Mouse (Mus musculus) adrenal gland, adult 2 months (tissue): Measurements from ENCODE around the gene Shld2. TPM values are rescaled to one million over a fixed set of nuclear protein-coding genes. Genes with fewer than 3 reads are reported as not detected.
"Not testable (repeated sequence)": the region's sequence is repeated elsewhere in the genome, so short reads cannot be mapped to it uniquely, and the experiment has no call there.

Experiments used
- DNase-seq: peaks from one replicate; pipeline ENCODE4 v3.0.0; 2021
- polyA plus RNA-seq: library from polyadenylated mRNA; depleted of rRNA; stranded (reverse); fragments of >200 nt; gene quantifications from 2 replicates; pipeline ENCODE4 v1.2.3, GENCODE M21; 2012
- total RNA-seq, 2 experiments: library from RNA; stranded (reverse); gene quantifications; 2 replicates each; pipeline ENCODE4 v1.2.3; 2021

The Shld2 gene
- total and polyA plus RNA-seq, 3 experiments: 1.4 to 9.2 (median 7.6) TPM

DNA sequence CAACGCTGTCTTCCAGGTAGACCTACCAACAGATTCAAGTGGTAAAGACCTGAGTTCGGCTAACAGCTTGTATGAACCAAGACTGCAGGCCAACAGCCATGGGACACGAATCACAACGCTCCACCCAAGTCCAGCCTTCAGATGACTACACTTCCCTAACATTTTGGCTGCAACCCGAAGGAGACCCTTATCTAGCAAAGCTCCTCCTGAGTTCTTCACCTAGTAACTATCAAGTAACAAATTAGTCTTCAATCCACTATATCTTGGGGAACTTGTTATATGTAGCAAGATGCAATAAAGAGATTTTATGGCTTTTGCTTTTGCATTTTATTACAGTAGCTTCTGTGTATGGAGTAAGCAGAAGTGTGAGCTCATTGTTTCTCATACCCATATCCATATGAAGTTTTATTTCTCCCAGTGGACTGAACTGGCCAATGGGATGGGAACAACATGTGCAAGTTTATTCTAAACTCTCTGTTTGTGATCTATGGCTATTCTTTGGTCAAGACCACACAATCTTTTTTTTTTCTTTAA is 28.5 kb downstream of the Shld2 start:
- no peak for DNase-seq

DNA sequence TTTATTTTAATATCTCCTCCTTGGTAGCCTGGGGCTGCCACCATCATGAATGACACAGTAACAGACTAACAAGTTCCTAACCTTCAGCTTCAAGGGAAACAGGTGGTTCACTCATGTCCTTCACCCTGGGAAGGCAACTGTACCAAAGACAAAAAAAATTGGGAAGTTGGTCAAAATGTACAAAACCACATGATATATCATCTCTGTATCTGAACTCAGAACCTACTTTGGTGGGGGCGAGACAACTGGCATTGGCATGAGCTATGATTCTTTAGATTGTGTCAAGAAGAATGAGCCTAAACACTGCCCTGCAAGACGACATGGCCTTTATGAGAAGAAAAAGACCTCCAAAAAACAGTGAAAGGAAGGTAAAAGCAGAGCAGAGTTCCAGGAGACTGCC is 29.5 kb downstream of the Shld2 start:
- no peak for DNase-seq

DNA sequence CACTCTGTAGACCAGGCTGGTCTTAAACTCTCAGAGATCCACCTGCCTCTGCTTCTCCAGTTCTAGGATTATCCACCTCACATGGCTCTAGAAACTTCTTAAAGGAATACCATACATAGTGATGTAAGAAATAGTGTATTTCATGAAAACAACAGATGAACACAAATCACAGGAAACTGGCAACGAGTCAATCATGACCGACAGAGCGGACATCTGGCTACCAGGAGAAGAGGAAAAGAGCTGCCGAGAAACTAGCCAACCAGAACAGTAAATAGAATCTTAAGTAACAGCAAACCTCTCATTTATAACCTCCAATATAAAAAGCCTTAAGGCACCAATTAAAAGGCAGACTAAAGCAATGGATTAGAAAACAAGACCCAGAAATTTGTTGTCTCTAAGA is 30.6 kb downstream of the Shld2 start:
- DNase-seq: no peak

DNA sequence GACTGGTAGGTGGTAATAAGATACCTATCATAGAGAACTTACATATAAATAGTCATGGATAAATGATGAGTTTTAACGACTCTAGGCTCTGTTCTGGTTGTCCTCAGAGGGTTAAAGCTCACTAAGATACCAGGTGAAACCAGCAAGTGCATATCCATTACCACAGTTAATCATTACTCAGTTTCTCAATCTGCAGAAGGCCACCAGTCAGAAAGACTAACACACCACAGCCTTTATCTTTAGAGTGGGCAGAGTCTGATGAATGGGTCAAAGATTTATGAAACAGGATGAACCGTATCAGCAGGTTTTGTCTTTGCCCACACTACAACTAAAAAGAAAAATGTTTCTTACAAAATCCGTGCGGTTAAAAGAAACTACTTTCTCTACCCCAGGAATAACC is 35.1 kb downstream of the Shld2 start:
- DNase-seq: no peak

DNA sequence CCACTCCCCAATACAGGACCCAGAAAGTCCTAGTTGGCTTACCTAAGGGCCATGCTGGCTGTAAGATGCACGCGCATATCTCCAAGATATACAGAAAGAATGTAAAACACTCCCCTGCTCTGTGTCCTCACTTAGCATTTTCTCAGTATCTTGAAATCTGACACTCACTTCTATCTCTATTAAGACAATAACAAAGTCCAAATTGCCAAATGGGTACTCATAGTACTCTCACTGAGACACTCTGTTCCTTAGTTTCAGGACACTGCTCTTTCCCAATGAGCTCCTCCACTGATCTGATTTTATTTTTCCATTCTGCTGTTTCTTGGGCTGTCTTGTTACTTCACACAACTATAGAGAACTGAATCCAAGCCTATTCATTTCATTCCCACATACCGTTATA is 36.2 kb downstream of the Shld2 start:
- no peak for DNase-seq

DNA sequence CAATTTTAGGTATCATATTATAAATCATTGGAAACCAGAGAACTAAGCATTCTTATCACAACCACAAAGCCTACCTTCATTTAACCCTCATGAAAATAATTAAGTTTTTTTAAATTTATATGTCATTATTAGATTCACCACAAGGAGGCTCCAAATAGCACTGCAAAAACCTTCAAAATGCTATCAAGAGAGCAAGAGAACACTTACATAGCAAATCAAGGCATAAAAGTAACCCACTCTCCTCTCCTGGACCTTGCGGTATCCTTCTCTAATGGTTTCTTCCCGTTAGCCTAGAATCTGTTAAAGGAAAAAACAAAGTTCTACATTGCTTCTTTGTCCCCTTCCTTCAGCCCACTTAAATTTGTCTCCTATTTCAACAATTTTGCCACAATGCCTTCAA is 37.0 kb downstream of the Shld2 start:
- DNase-seq: no peak

DNA sequence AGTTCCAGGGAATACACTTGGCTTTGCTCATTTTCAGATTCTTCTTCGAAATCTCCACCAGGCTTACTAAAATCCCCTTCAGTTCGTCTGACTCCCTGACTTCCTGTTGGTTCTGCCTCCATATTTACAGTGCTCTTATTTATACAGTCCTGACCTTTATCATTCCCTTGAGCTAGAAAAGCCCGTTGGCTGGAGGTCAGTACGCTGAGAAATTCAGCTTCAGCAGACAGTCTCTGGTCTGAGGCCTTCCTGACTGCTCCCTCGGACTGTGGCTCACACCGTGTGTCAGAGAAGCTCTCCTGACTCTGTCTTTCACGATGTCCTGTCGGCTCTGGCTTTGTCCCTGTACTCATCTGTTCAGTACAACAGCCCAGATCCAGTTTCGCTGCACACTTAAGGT is 42.2 kb downstream of the Shld2 start:
- peak; percentile 50 for DNase-seq

DNA sequence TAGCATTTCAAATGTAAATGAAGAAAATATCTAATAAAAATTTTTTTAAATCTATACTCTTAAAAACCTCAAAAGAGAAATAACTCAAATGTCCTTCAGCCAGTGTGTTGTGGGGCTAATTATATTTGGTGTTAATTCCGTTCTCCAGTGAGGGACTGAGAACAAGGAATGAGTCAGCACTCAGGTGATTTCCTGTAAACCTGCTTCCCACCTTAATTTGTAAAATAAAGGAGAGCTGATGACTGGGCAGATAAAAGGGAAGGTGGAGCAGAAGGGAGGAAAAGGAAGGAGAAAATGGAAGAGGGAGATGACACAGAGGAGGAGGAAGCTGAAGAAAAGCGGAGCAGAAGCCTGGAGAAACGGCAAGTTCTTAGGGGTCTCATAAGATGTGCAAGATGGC is 51.8 kb downstream of the Shld2 start:
- DNase-seq: not testable (repeated sequence)

DNA sequence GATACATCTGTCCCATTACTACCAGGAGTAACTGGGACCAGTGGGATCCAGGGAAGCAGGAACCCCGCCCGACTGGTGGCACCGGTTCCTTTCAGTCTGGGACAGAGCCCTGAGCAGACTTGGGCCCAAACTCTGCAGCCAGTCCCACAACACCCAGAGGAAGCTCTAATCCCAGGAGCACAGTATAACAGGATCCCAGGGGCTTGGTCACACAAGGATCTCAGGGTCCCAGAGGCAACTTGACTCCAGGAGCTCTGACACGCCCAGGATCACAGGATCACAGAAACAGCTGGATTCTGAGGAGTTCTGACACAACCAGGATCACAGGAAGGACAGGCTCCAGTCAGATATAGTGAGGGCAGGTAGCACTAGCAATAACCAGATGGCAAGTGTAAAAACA is 57.0 kb downstream of the Shld2 start:
- no peak for DNase-seq

DNA sequence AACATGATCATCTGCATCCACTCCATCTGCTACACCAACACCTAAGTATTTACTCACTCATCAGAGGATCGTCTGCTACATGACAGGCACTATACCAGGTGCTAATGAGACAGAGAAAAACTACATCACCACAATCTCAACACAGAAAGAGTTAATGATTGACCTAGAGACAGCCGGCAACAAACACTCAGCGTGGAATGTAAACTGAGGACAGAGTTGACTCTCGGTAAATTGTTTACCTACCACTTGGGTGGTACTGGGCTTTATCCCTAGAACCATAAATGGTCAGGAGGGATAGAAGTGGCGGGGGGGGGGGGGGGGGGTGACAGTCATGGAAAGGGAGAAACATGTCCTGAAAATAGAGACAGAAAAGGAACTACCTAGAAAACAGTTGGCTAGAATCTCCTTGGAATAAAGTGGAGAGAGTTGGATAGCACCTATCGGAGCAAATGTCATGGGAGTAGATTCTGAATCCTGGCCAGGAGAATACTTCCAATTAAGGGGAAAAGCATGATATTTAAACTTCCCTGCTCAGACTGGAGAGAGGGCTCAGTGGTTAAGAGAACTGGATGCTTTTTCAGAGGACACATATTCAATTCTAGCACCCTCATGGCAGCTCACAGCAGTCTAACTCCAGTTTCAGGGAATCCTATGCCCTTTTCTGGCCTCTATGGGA is 57.7 kb downstream of the Shld2 start:
- no peak for DNase-seq

DNA sequence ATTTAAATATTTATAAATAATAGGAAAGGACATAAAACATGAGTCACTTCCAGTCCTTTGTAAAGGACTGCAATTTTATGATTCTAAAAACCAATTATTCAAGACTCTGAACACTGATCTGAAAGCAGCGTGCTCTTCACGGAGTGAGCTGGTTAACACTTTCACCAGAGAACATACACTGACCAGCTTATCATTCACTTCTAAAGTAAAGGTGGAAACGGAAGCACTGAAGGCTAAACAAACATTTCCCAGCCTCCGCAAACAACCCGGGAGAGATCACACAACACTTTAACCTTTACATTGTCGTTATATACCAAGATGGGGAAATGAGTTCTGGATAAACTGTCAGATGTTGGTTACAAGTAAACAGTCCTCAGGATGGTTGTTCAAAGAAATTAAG is 69.6 kb downstream of the Shld2 start:
- no peak for DNase-seq

DNA sequence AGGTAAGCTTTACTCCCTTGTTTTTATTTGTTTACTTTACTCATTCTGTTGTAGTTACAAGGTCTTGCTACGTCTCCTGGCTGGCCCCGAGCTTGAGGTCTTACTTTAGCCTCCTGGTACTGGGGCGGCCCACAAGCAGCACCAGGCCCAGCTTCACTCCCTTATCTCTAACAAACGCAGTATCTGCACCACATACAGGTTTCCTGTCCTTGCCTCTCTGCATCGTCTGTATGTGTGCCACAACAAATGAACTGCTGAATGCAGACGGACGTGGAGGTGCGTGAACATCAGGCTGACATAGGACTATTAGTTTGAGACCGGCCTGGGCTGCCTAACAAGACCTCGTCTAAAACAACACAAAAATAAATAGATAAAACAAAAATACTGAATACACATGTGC is 70.0 kb downstream of the Shld2 start:
- no peak for DNase-seq

DNA sequence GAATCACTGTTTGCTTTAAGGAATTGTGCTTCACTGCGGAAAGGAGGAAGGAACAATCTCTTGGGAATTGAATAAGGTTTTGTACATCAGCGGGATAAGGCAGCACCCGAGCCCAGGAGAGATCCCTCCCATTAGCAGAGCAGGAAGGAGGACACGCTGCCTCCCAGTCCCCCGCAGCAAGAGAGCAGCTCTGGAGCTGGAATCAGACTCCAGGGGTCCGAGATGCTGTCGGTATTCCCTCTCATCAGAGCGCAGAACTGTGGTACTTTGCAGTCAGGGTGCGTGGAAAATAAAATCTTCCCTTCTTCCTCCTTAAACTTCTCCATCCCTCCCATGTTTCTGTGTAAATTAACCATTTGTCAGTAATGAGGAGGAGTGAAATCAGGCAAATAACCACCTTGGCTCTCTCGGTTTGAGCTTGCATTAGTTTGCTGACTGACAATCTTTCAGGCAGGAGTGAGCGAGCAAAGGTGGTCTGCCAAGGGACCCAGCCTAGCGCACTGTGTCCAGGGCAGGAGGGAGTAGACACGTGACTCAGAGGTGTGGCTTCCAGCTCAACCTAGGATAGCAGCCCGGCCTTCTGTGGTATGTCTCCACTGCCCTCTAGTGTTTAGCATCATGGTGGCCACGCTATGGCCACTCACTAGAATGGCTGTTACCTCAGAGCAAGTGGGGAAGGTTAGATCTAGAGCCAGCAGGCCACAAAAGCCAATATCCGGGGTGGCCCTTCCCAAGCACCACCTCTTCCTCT is 75.5 kb downstream of the Shld2 start:
- DNase-seq: peak; percentile 81

DNA sequence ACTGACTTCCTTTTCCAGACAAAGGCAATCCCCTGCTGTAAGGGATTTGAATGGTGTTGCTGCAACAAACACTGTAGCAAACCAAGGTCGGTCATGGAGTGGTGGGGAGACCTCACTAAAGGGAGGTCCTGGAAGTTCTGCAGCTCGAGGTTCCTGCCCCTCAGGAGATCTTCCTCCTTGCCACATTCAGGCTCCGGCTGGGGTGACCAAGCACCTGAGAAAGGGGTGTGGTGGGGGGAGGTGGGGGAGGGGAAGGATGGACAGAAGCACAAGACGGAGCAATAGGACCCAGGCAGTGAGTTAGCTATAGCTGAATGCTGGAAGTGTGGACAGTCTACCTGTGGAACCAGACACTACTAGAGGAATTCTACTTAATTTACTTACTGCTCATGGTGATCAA is 76.4 kb downstream of the Shld2 start:
- DNase-seq: no peak

DNA sequence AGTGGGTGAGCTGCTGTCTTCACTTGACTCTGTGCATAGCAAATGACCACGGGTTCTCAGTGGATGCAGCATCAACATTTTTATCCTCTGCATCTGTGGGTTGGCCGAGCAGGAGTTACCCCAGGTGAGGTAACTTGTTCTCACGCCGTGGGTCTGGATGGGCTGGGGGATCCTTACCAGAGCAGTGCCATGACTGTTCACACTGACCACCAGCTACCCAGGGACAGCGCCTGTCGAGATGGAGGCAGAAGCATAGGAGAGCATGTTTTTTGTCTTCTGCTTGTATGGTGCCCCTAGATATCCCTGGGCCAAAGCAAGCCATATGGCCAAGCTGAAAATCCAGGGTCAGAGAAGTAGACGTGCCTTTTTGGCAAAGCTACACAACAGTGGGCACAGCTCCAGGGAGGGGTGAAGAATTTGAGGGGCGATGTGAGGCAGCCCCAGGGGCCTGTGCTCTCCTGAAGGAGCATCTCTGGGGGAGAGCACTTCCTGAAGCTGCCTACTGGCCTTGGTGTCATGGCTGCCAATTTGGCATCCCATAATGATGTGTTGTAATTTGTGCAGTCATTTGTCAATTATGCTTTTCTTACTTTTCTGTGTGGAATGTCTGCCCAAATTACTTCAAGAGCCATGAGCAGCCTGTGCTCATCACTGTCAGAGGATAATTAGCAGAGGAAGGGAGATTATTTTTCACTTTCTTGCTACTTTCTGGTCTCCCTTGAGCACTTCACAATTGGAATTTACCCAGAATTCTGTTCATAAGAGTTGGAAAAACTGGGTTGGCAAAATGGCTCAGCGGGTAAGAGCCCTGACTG is 77.2 kb downstream of the Shld2 start:
- no peak for DNase-seq

DNA sequence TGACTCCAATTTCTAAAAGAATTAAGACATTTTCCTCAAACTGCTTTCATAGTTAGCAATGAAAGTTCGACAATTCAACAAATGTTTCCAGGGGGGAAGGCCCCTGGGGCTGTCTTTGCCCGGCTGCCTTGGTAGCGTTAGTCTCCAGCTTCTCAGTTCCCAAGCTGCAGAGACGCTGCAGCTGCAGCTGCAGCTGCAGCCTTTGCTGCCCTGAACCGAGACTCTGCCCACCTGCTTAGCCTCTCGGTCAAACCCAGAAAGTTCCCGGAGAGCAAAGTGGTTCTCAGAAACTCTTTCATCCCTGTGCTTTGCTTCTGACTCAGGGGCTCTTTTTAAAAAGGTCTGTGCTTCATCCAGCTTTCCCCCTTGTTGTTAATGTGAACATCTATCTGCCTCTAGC is 78.0 kb downstream of the Shld2 start:
- DNase-seq: no peak

DNA sequence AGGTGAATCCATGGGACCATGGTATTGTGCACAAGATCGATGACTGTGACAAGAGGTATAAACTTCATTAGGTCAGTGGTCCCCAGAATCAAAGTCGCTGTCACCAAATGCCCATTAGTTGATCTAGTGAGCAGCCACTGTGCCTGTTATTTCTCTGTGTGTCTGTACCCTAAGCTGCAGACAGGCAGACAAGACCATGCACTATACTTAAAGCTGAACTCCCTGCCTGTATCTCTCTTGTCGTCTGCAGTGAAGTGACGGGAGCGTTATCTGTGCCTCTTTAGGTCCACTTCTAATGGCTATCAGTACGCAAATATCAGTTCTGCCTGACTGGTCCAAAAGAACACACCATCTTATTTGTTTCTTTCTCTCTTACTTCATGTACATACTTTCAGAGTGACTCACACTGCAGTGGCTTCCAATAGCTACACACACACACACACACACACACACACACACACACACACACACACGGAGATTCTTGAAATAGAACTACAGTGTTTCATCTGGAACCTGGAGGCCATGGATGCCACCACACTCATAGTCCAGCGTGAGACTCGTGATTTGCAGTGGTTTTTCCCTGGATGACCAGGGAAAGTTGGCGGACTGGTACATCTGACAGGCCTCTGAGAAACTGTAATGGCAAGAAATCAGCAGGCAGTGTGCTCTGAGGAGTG is 81.3 kb downstream of the Shld2 start:
- DNase-seq: no peak

DNA sequence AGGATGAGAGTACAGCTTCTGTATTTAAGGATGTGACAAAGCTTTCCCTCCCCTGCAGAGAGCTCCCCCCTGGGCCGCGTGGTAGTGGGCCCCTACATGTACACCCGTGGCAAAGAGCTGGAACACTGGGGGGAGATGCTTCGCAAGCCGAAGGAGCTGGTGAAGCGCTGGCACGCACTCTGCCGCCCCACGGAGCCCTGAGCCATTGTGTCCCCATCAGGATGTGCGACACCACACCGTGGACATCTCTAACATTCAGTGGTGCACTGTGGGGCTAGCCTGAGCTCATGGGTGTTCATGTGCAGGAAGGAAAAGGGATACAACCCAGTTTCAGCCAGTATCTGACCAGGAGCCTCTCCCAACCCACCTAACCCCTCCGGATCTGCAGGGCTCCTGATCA is 82.3 kb downstream of the Shld2 start:
- DNase-seq: no peak

DNA sequence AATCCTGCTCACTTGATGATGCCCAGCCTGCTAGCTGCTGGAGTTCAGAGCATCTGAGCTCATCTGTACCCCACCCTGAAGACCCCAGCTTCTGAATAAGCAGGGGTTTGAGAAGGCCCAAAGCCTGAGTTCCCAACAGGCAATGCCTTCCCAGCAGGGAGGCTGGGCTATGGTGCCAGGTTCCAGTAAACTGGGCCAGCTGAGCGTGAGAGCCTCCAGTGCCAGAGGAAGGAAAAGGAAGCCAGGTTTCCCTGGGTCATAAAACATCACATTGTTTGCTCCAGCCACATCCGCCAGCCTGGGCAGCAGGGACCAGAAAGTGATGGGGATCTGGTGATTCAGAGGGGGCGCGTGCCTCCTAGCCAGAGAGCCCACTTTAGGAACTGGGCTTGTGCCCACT is 83.7 kb downstream of the Shld2 start:
- DNase-seq: no peak

DNA sequence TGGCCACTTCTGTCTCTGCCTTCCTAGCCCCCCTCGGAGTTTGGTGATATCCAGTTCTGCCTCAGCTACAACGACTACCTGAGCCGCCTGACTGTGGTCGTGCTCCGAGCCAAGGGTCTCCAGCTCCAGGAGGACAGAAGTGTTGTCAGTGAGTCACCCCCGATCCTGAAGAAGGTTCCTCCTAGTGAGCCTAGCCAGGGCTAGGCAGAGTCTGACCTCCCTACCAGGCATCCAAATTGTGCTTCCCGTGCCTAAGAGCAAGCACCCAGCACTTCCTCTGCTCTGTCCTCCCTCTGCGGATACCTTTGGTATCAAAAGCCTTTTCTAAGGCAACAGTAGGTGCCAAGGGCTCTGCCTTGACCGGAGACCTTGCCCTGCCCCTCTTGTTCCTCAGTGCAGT is 84.3 kb downstream of the Shld2 start:
- no peak for DNase-seq

DNA sequence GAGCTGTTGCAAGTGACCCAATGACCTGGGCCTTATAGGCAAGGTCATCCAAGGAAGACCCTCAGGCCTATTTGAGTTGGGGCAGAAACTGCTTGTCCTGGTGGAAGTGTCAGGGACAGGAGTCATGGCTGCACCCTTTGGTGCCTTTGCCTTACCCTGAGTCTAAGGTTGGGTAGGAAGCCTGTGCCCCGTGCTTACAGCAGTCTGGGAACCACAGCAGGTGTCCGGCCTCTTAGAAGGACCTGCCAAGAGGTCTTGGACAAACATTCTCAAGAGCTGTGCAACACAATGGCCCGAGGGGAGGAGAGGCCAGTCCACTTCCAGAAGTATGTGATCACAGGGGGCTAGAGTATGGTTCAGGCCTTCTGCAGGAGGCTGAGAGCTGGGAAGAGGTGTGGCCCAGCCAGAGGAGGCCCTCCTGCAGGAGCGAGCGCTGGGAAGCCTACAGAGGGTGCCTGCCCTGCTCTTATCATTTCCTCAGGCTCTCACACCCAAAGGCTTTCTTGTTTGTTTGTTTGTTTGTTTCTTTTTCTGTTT is 86.9 kb downstream of the Shld2 start:
- DNase-seq: no peak
